Mouse (Mus musculus) CH12.LX (cell line): ENCODE measurements at regions not wholly inside any gene's neighbourhood (a gene's known extent, or its start where the extent isn't known, plus 50 kb on each side); places are given as distances from the start of the nearest gene placed in this dataset.

Source experiments
- MEF2A ChIP-seq: IDR thresholded peaks from 2 replicates; pipeline ENCODE4 v1.6.1; 2014; ENCODE audit warnings: low read depth, mild to moderate bottlenecking, inconsistent platforms, low read length, improper control_type of control experiment, borderline replicate concordance
- POLR2A ChIP-seq: IDR thresholded peaks from 2 replicates; pipeline ENCODE4 v1.6.1; 2011; ENCODE audit warnings: low read depth, mild to moderate bottlenecking, improper control_type of control experiment, low read length
- TCF12 ChIP-seq: IDR thresholded peaks from 2 replicates; pipeline ENCODE4 v1.6.1; 2014; ENCODE audit warnings: low read depth, mild to moderate bottlenecking, inconsistent platforms, low read length, improper control_type of control experiment
- ZC3H11A ChIP-seq: IDR thresholded peaks from 2 replicates; pipeline ENCODE4 v1.6.1; 2012; ENCODE audit warnings: low read depth, mild to moderate bottlenecking, inconsistent platforms, low read length, improper control_type of control experiment

- TF ChIP-seq MEF2A (no peak), TCF12 (no peak), POLR2A (no peak), ZC3H11A (no peak)
Measured at GRCm38 (mm10) chr11:88774401-88774931, 56.2 kb upstream of the Msi2 start.
